Mouse (Mus musculus) heart, postnatal 36 days (tissue): ENCODE measurements around the gene Patj. TPM values are rescaled to one million over a fixed set of nuclear protein-coding genes. Genes with fewer than 3 reads are reported as not detected.

Experiments
- DNase-seq, 2 experiments: peaks; one replicate each; pipeline ENCODE4 v3.0.0; 2021 to 2022
- intact Hi-C: fragments of 180-260 bp; cut with DNase I; formaldehyde crosslinking; loops from one replicate; pipeline ENCODE4 v1.15.1; 2025
- total RNA-seq, 2 experiments: library from RNA; stranded (reverse); gene quantifications; 2 replicates each; pipeline ENCODE4 v1.2.3; 2021

Patj gene
- total RNA-seq, 2 experiments from 2014 or later: 17.6 to 18.0 TPM

- intact Hi-C loops: no loop called here
- no peak for DNase-seq
These were observed 109.2 kb downstream of the Patj start for GRCm38 (mm10) chr4:98504743-98505142.

GRCm38 (mm10) chr4:98508471-98509271 lies 113.1 kb downstream of the Patj start:
- DNase-seq: no peak
- intact Hi-C loops: no loop called here

DNA sequence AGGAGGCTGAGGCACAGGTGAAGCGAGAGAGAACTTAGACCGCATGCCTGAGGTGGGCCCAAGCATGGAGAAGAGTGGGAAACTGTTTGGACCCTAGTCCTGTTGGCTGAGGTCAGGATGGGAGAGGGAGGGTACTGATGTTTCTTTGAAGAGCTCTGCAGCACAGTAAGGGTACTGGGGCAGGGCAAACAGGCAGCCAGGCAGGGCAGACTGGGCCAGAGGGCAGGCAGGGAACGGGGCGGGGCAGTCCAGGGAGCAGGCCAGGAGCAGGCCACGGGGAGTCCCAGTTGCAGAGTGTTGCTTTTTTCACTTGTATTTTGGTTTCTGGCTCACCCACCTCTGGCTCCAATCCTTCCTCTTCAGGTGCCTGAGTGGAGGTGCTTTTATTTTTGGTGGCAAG lies 114.4 kb downstream of the Patj start:
- DNase-seq: no peak
- intact Hi-C loops: no loop called here

DNA sequence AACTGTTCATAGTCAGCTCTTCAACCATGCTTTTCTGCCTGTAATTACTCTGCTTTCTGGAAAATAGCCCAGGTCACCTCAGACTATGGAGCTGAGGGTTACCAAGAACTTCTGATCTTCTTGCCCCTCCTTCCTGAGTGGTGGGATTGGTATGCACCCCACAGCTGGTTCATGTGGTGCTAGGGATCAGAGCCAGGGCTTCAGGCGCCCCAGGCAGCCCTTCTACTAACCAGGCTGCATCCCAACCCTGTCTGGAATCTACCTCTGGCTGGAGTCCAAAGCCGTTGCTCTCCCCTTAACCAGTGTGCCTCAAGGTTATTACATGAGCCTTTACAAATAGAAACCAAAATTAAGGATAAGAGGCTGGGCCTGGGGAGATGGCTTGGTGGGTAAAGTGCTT lies 115.7 kb downstream of the Patj start:
- DNase-seq: peak; percentile 32 to 43
- intact Hi-C loops: no loop called here

DNA sequence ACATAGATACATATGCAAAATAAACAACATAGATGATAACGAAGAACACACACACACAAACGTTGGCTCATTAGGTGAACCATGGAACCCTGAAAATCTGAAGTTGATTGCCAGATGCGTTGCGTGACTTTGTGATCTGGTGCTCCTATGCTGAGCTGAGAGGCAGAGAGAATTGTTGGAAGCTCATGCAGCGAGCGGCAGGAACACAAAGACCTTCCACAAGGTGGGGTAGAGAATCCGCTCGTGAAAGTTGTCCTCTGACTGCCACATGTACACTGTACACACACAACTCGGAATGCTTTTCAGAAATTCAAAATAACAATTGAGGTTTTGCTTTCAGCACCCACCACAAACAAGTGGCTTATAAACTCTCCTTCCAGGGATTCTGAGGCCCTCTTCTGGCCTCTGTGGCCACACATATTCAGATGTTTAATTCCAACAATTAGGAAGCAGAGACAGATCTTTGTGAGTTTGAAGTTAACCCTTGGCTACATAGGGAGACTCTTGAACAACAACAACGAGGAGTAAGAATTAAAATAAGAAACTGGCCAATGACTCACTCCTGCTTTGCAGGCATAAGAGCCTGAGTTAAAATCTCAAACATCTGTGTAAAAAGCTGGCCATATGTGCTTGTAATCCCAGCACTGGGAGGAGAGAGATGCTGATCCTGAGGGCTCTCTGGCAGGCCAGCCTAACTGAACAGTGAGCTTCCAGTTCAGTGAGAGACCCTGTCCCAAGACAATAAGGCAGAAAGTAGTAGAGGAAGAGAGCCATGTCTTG lies 116.6 kb downstream of the Patj start:
- no peak for DNase-seq
- intact Hi-C loops: no loop called here

DNA sequence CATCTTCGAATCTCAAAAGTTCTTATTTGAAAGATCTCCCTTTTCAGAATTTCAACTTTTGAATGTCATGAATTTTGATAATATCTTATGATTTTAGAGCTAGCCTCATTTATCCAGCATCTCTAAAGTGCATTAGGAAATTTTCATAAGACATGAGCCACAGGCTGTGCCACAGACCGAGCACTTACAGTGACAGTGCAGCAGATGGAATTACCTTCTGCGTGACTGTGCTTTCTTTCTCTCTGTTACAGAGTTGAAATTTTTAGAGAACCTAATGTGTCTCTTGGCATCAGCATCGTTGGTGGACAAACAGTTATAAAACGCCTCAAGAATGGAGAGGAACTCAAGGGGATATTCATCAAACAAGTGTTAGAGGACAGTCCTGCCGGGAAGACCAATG lies 124.9 kb downstream of the Patj start:
- intact Hi-C loops: no loop called here
- no peak for DNase-seq

GRCm38 (mm10) chr4:98524525-98524924 lies 128.9 kb downstream of the Patj start:
- DNase-seq: no peak
- intact Hi-C loops: no loop called here

DNA sequence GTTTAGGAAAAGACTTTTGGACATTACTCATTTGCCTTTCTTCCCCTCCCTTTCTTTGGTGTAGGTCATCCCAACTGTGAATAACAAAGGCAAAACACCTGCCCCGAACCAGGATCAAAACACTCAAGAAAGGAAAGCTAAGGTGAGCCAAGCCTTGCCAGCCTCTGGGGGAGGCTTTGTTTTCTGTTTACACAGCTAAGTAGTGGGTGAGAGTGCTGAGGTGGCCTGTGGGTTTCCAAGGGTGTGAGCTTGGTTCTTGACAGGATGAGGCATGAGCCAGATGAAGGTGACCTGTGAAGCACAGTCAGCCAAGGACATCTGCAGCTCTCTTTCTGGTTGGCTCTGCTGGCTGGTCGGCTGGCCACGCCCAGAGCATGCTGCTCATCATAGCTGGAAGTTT lies 139.9 kb downstream of the Patj start:
- DNase-seq: no peak
- intact Hi-C loops: no loop called here

DNA sequence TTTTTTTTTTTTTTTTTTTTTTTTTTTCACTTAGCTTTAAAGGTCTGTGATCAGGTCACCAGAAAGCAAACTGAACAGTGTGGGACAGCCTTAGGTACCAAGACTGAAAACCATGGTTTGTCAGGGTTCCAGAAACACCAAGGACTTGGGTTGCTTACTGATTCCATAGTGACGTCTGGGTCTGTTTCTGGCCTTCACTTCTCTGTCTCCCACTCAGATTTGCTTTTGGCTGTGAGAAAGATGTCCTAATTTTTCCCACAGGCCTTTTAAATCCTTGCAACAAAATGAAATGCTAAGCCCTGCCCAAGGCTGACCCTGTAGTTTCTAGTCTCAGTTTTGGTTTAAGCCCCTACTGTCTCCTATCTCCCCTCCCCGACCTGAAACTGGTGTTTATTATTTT lies 146.0 kb downstream of the Patj start:
- intact Hi-C loops: no loop called here
- no peak for DNase-seq

DNA sequence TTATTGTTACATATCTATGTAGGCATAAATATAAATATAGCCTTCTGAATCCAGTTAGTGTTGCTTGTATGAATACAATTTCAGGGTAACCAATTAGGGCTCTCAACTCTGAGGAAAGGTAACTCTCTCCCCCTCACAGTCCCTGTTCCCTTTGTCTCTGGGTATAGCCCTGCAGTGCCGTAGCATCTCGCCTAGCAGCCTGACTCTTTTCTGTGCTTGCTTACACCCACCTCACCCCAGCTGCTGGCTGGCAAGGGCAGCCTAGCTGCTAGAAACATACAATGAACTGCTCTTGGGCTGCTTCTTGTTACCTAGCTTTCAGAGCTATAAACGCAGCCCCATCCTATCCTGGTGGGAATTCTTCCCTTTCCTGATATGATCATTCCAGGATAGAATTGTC lies 147.4 kb downstream of the Patj start:
- intact Hi-C loops: no loop called here
- no peak for DNase-seq

DNA sequence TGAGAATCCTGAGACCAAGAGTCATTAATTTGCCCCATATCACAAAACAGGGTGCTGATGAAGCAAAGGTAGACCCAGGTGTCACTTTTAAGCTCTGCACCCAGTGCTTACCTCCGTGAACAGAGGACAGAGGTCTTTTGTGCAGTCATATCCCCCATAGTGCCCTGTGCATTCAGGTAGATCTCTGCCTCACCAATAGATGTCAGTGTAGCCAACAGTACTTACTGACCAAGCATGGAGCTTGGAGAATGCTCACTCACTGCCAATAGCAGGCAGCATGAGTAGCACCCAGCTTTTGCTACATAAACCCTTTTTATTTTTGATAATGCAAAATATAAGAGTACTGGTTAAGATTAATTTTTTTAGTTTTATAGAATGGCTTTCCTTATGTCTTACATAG lies 149.8 kb downstream of the Patj start:
- DNase-seq: no peak
- intact Hi-C loops: loop anchor here (1.0 to 5.0 kb wide), 2 partner anchors 77 to 157 kb away; no protein-coding TSS in a partner anchor

- DNase-seq: no peak
- intact Hi-C loops: loop anchor here (5.0 kb wide), 1 partner anchor 76 kb away; no protein-coding TSS in a partner anchor
These were observed 151.0 kb downstream of the Patj start for GRCm38 (mm10) chr4:98546456-98547176.

DNA sequence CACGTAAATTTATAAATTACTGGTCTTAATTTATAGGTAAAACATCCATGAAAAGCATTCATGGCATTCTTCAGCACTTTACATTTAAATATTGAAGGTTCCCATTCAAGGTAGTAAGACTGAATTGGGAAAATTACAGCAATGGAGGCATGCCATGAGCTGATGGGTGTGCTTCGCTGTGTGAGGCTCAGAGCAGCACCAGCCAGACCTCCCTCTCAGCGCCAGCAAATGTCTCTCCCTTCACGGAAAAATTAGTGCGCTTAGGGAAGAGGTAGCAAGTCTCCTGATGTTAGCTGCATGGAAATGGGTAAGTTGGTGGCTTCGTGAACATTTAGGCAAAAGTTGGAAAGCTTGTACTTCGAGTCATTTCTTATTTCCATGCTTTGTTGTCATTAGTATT lies 153.9 kb downstream of the Patj start:
- DNase-seq: no peak
- intact Hi-C loops: loop anchor here (5.0 kb wide), 1 partner anchor 73 kb away; no protein-coding TSS in a partner anchor

DNA sequence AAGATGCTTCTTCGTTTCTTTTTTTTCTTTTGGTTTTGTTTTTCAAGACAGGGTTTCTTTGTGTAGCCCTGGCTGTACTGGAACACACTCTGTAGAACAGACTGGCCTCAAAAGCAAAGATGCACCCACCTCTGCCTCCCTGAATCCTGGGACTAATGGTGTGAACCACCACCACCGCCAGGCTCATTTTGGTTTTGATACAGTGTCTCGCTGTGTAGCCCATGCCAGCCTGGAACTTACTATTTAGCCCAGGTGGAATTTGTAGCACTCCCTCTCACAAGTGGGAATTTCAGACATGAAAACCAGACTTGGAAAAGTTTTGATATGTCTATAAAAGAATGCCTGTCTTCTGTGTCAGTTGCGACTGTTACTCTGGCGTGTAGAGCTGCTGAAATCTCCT lies 154.5 kb downstream of the Patj start:
- no peak for DNase-seq
- intact Hi-C loops: no loop called here

GRCm38 (mm10) chr4:98555666-98556065 lies 160.1 kb downstream of the Patj start:
- intact Hi-C loops: no loop called here

DNA sequence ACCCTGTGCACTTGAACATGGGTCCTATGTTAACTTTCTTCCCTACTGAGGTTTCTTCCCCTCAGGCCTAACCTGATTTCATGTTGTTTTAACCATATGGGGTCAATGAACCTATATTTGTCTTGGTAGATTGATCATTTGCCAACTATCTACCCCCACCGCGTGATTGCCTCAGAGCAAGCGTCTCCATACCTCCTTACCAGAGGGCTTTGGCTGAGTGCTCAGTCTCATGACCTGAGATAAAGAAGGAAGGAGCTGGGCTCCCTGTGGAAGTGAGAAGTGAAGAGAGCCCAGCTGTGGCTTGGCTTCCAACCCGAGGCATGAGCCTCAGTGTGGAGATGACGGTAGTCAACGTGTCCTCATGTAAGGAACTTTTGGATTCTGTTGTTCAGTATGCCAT lies 160.9 kb downstream of the Patj start:
- no peak for DNase-seq
- intact Hi-C loops: no loop called here

More at GRCm38 (mm10) chr4:98555666-98556065, 160.1 kb downstream of the Patj start:
- DNase-seq: no peak

DNA sequence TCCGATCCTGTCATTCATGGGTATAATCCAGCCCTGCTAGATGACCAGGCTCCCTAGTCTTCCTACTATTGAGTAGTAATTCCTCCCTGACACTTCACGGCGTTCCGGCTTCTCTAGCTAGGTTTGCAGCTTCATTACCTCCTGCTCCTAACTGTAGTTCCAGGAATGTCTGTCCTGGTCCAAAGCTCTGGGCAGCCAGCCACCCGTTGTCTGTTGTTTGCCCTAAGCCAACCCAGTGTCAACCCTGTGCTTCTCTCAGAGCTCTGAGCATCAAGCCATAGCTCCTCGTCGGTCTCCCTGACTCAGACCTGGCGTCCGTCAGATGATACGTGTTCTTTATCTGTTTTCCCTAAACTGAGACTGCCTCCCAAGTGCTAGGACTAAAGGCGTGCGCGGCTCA lies 161.6 kb downstream of the Patj start:
- intact Hi-C loops: no loop called here
- peak; percentile 18 to 41 for DNase-seq

DNA sequence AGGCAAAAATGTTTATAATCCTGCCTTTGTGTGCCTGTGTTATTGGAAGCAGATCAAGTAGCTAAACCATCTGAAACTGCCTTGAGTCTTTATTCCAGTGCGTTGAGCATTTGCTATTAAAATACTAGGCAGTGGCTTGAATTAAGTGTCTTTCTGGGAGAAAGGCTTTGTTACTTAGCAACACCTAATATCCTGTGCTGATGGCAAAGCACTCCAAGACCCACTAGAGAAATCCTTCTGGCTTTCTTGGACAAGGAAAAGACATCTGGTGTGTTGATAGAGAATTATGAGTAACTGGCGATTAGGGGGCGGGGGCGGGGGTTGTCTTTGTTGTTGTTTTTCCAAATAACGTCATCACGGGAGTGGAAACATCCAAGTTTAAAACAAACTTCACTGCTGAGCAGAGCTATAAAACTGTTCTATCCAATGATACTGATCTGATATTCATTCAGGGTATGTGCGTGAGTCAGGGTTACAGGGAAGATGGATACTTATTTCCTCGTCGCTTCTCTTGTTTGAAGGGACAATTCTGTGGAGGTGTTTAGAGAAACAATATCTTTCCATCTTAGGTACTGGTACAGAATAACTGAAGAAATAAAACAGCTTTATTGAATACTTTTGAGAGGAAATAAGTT lies 164.7 kb downstream of the Patj start:
- intact Hi-C loops: no loop called here
- DNase-seq: no peak

DNA sequence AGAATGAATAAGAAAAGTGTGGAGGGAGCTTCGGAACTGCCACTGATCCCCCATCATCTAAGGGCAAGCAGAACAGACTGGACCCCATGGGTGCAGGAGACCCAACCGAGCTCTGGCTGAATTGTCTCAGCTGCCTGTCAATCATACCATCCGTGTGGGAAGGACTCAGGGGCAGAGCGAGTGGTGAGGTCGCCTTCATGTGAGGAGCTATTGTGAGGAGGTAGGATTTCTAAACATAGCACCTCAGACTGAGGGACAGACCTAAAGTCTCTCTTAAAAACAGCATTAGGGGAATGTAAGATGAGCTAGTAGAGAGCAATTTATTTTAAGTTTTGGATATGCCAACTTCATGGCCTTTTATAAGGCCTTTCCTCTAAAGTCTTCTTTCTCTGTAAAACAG lies 167.5 kb downstream of the Patj start:
- intact Hi-C loops: no loop called here
- DNase-seq: no peak

DNA sequence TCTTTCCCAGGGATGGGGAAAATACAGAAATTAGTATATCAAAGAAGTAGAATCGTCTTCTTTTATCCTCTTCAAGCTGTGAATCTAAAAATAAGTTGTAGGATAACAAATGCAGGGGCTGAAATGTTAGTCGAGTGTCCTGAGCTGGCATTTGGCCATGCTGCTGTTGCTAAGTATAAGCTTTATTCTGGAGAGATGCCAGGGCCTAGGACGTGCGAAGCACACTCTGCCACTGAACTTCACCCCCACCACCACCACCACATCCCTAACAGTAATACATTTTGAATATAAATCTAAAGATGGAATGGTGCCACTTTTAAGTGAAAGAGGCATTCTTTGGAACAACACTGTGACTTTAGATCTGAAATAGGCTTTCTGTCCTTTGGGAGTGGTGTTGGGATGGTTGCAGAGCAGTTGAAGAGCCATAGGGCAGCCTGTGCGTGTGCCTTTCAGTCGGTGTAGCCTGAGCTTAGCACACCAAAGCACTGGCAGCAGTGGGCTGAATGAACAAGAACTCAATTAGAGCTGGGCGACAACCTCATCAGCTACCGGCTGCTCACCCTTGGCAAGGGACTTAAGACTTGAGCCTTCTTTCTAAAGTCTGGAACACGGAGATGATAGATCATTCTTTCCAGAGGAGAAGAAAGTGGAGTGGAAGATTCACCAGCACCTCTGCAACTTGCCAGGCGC lies 168.1 kb downstream of the Patj start:
- intact Hi-C loops: no loop called here

More for the DNA sequence above, 168.1 kb downstream of the Patj start:
- peak; percentile 43 to 46 for DNase-seq
